19 mouse cellular contexts compared by ENCODE assay signal in genomic region chr12:35681864-35682449, GRCm38 (mm10).
"Had no signal": no experiment of that assay in that cellular context is flagged by ENCODE, and none has a peak within 500 bp of the region (broad histone marks: within the 10 kb centered on the region; RNA-seq: fewer than 3 reads in every experiment).

No protein-coding gene starts in this region.

- H3K4me2 ChIP-seq: limb, embryonic 13.5 days; liver, embryonic 11.5 days; liver, embryonic 15.5 days; midbrain, embryonic 11.5 days had no signal

- H3K9ac ChIP-seq: limb, embryonic 13.5 days; liver, embryonic 15.5 days had no signal

- H3K36me3 ChIP-seq: limb, embryonic 10.5 days; limb, embryonic 13.5 days; liver, embryonic 15.5 days had no signal

- H3K4me1 ChIP-seq: limb, embryonic 10.5 days; limb, embryonic 13.5 days; liver, embryonic 15.5 days had no signal

- H3K9me3 ChIP-seq: limb, embryonic 10.5 days; limb, embryonic 13.5 days; liver, embryonic 15.5 days had no signal

- H3K4me3 ChIP-seq: limb, embryonic 10.5 days; limb, embryonic 13.5 days; liver, embryonic 15.5 days had no signal

- H3K27me3 ChIP-seq: limb, embryonic 13.5 days; liver, embryonic 15.5 days had no signal

- H3K27ac ChIP-seq: limb, embryonic 10.5 days; limb, embryonic 13.5 days; liver, embryonic 15.5 days; stomach, postnatal 0 days had no signal

- DNase-seq: kidney, adult 9 months; kidney, postnatal 14 days; kidney, postnatal 4 days; lung, adult 2 months; lung, postnatal 14 days; lung, postnatal 4 days; midbrain, embryonic 14.5 days; right cerebral cortex, adult 18-20 months; right cerebral cortex, postnatal 14 days; right cerebral cortex, postnatal 4 days; thymus, adult 2 months; thymus, postnatal 14 days; thymus, postnatal 4 days had no signal
